Mouse (Mus musculus): ENCODE results near the gene Madd. TPM values are rescaled to one million over a fixed set of nuclear protein-coding genes. Genes with fewer than 3 reads are reported as not detected.

Gene Madd
- 37.2 and 58.5 TPM in 2 replicates for polyA plus RNA-seq (2012; rRNA removed)

DNA sequence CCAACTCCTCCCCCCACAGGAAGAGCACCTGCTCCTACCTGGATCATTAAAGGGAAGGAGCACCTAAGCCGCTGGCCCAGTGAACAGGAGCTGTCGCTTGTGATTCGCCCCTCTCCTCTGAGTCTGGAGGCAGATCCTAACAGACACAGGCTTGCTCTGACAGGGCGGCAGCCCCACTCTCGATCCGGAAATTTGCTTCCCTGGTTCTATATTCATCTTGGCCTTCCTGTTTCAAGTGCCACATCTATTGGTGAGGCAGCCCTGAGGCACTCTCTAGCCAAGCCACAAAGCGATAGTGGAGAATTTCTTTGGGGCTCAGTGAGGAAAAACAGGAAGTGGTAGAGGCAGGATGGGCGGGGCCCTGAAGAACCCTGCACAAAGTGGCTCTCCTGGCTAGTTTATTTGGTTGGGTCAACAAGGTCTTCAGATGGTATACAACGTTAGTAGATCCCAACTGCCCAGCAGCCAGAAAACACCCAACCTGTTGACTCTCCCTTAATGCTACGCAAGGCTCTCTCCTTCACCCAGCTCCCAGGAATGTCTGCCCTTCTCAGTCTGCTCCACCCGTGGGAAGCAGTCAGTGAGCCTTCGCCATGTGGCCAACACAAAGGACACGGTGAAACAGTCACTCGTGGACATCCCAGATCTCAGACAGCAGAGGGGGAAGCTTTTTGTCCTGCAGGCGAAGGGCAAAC lies at the start of gene Madd:
TSS of gene Madd (minus strand) at position 127 of the 695 bp plus-strand sequence.

GRCm38 (mm10) chr2:91202222-91202971 lies 18.8 kb upstream of the Madd start, which contains the start of the genes Nr1h3 and Acp2:
Gene Nr1h3, minus strand, starts transcription at chr2:91202834.
Gene Acp2, plus strand, starts transcription at chr2:91202885.

DNA sequence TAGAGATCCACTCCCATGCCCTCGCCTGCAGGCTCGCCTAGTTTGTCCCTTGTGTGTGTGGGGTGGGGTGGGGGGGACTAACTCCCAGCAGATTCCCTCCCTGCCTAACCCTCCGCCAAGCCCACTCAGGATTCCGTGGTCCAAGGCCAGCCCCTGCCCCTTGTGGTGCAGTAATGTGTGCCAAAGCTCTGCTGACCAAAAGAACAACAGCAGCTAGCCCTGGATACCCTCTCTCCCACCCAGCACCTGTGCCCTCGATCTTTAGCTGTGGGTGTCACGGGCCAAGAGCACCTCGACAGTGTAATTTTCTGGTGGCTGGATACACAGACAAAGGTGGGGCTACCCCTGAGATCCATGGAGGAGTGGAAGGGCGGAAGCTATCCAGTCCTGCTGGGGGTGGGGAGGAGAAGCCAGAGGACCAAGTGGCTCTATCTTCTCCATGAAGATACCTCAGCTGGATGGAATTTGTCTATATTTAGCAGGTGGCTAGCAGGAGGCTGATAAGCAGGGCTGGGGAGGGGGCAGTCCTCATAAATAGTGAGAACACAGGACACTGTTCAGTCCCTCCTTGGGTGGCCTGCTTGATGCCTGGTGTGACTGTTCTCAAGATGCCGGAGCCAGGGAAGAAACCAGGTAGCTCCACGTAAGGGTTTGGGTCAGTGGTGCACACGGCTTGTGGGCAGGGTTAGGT lies 65.9 kb downstream of the Madd start, which contains the start of gene Mybpc3:
TSS of gene Mybpc3 (plus strand) at position 560 of the 691 bp plus-strand sequence.

Other genes starting within 250 kb of the Madd start
- 123 and 128 TPM in 2 replicates for gene Celf1, start 243.5 kb downstream of the Madd start, polyA plus RNA-seq (2012; rRNA removed)
- 1.1 and 4.6 TPM in 2 replicates for gene Rapsn, start 148.2 kb downstream of the Madd start, polyA plus RNA-seq (2012; rRNA removed)
- gene Psmc3, start 129.8 kb downstream of the Madd start, polyA plus RNA-seq (2012; rRNA removed), result 256 and 367 TPM in 2 replicates
- 25.8 and 37.7 TPM in 2 replicates for gene Slc39a13, start 113.4 kb downstream of the Madd start, polyA plus RNA-seq (2012; rRNA removed)
- gene Spi1, start 101.4 kb downstream of the Madd start, polyA plus RNA-seq (2012; rRNA removed), result 3.5 and 4.8 TPM in 2 replicates
- gene Mybpc3, start 65.7 kb downstream of the Madd start, polyA plus RNA-seq (2012; rRNA removed), result 8.5 and 12.8 TPM in 2 replicates
- gene Nr1h3, start 19.0 kb upstream of the Madd start, polyA plus RNA-seq (2012; rRNA removed), result 3.1 TPM in 2 replicates
- gene Acp2, start 19.0 kb upstream of the Madd start, polyA plus RNA-seq (2012; rRNA removed), result 20.4 and 35.5 TPM in 2 replicates
- 14.6 and 23.9 TPM in 2 replicates for gene Ddb2, start 53.1 kb upstream of the Madd start, polyA plus RNA-seq (2012; rRNA removed)
- 33.8 and 60.3 TPM in 2 replicates for gene Pacsin3, start 72.1 kb upstream of the Madd start, polyA plus RNA-seq (2012; rRNA removed)
- 52.3 and 71.9 TPM in 2 replicates for gene Arfgap2, start 81.1 kb upstream of the Madd start, polyA plus RNA-seq (2012; rRNA removed)